Mouse (Mus musculus) lung, postnatal 14 days (tissue): ENCODE data around the gene Ascc3.

Source experiments
- DNase-seq: peaks from one replicate; pipeline ENCODE4 v3.0.0; 2021

Gene Ascc3

GRCm38 (mm10) chr10:50895881-50896766 is 303.7 kb downstream of the Ascc3 start:
- DNase-seq, result no peak

GRCm38 (mm10) chr10:50896767-50897390 is 304.4 kb downstream of the Ascc3 start:
- no peak for DNase-seq

DNA sequence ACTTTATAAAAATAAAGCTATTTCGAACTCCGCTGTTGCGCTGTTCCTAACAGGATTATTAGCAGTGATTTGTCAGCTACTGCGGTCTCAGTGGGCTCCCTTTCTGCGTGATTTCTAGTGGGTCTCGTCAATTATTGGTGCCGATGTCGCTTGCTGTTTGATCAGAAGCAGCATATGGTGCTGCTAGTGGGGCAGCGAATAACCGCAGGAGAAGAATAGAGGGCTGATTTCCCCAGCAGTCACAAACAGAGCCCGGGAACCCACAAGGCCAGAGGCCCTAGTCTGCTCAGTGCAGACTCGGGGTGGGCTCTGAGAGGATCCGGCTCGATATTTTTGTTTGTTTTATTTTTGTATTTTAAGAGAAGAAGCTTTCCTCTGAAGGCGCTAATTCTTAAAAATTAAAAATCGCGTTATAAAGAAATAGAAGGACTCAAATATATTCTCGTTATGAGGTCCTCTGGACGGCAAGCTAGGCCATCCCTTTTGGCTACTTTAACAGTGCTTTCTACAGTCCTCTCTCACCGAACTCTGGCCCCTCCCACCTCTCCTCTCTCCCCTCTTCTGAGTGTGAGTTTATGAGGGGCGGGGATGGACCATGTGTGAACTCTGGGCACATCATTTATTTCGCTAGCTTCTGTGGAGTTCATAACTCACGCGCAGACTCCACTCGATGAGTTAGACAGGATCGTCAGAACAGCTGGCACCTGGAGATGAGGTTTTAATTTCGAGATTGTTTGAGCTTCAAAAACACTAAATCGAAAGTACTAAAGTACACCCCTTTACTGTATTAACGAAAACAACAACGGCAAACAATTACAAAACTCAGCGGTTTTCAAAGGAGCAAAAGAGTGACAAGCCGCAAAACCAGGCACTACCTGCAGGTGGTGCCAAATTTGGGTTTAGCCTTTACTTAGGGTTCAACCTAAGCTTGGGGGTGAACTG is 305.3 kb downstream of the Ascc3 start:
- no peak for DNase-seq

DNA sequence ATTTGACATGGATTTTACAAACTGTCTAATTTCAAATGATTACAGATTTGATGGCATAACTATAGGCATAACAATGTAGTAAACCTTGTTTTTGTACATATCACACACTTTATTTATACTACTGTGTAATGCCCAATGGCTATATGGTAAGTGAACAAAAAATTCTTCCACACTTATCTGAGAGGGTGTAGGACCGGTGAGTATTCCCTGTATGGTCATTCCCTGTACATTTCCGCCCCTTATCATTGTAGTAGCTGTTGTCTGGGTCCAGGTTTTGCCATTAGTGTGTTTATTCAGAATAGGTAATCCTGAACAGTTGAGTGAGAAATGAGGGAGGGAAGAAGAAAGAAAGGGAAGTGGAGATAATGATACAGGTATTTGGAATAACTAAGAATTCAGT is 306.2 kb downstream of the Ascc3 start:
- DNase-seq, result no peak

- DNase-seq, result no peak
Measured at GRCm38 (mm10) chr10:50899846-50900745, 307.6 kb downstream of the Ascc3 start.
